Mouse (Mus musculus): ENCODE data around the gene Gsx2. TPM values are rescaled to one million over a fixed set of nuclear protein-coding genes. Genes with fewer than 3 reads are reported as not detected.
A peak's percentile ranks its signal among the peaks of the same experiment; 100 is the strongest.

Gene Gsx2
- polyA plus RNA-seq, 1 experiment from 2014 or later, result not detected

- H3K9ac ChIP-seq, result peak overlapping the region; percentile 50
- peaks cover 27% of the 10 kb centered on the region for H3K4me1 ChIP-seq
- peak overlapping the region; percentile 50 for H3K4me3 ChIP-seq
- ATAC-seq (ENCODE audit: low FRiP score, low read depth), result peak; percentile 85
- peaks cover 6% of the 10 kb centered on the region; the same call in 1 of the 2 replicates for H3K9me3 ChIP-seq
- no peaks in the 10 kb centered on the region for H3K36me3 ChIP-seq
- H3K4me2 ChIP-seq (replicated peaks), result peak overlapping the region; percentile 84
- peaks cover 65% of the 10 kb centered on the region for H3K27me3 ChIP-seq
- H3K27ac ChIP-seq, result no peak overlapping the region
- WGBS, result 1% methylated on average over 30 of the region's 30 CpGs
These were observed 8.2 kb upstream of the Gsx2 start for GRCm38 (mm10) chr5:75067125-75067756.

GRCm38 (mm10) chr5:75070132-75070531 lies 5.3 kb upstream of the Gsx2 start:
- Histone ChIP-seq H3K4me2 (replicated peaks) (peak overlapping the region; percentile 37), H3K9me3 (peaks cover 5% of the 10 kb centered on the region; the same call in 1 of the 2 replicates), H3K9ac (peak overlapping the region; percentile 43; the same call in 1 of the 2 replicates), H3K4me3 (peak overlapping the region; percentile 3), H3K36me3 (no peaks in the 10 kb centered on the region), H3K27ac (no peak overlapping the region), H3K27me3 (peaks cover 94% of the 10 kb centered on the region), H3K4me1 (peaks cover 28% of the 10 kb centered on the region)
- WGBS, result under 1% methylated on average over 13 of the region's 13 CpGs
- ATAC-seq (ENCODE audit: low FRiP score, low read depth), result no peak

- WGBS, result 2% methylated on average over 23 of the region's 23 CpGs
- H3K27ac ChIP-seq, result no peak overlapping the region
- peak overlapping the region; percentile 37 for H3K4me2 ChIP-seq (replicated peaks)
- no peaks in the 10 kb centered on the region for H3K9me3 ChIP-seq
- H3K27me3 ChIP-seq, result peaks cover 98% of the 10 kb centered on the region
- H3K4me3 ChIP-seq, result peak overlapping the region; percentile 3; the same call in 1 of the 2 replicates
- peaks cover 35% of the 10 kb centered on the region for H3K4me1 ChIP-seq
- peak overlapping the region; percentile 19; the same call in 1 of the 2 replicates for H3K9ac ChIP-seq
- no peaks in the 10 kb centered on the region for H3K36me3 ChIP-seq
- ATAC-seq (ENCODE audit: low FRiP score, low read depth), result no peak
These were observed 4.6 kb upstream of the Gsx2 start for GRCm38 (mm10) chr5:75070656-75071375.

GRCm38 (mm10) chr5:75071951-75072350 lies 3.5 kb upstream of the Gsx2 start:
- no peaks in the 10 kb centered on the region for H3K9me3 ChIP-seq
- H3K9ac ChIP-seq, result no peak overlapping the region
- no peak overlapping the region for H3K4me3 ChIP-seq
- no peak for ATAC-seq (ENCODE audit: low FRiP score, low read depth)
- no peaks in the 10 kb centered on the region for H3K36me3 ChIP-seq
- WGBS, result 1% methylated on average over 10 of the region's 10 CpGs
- no peak overlapping the region for H3K27ac ChIP-seq
- H3K4me1 ChIP-seq, result peaks cover 35% of the 10 kb centered on the region
- H3K4me2 ChIP-seq (replicated peaks), result no peak overlapping the region
- H3K27me3 ChIP-seq, result peaks cover 99% of the 10 kb centered on the region

- Histone ChIP-seq H3K4me1 (peaks cover 31% of the 10 kb centered on the region), H3K4me2 (replicated peaks) (no peak overlapping the region), H3K9me3 (no peaks in the 10 kb centered on the region), H3K27me3 (peaks cover 99% of the 10 kb centered on the region), H3K27ac (no peak overlapping the region), H3K4me3 (no peak overlapping the region), H3K36me3 (no peaks in the 10 kb centered on the region), H3K9ac (no peak overlapping the region)
- WGBS, result 2% methylated on average over 4 of the region's 4 CpGs
- ATAC-seq (ENCODE audit: low FRiP score, low read depth), result no peak
These were observed 2.9 kb upstream of the Gsx2 start for GRCm38 (mm10) chr5:75072532-75072931.

- 24% methylated on average over 1 of the region's 1 CpGs for WGBS
- H3K27me3 ChIP-seq, result peaks cover 99% of the 10 kb centered on the region
- no peaks in the 10 kb centered on the region for H3K36me3 ChIP-seq
- no peak overlapping the region for H3K9ac ChIP-seq
- H3K4me2 ChIP-seq (replicated peaks), result no peak overlapping the region
- H3K4me3 ChIP-seq, result no peak overlapping the region
- H3K9me3 ChIP-seq, result no peaks in the 10 kb centered on the region
- H3K4me1 ChIP-seq, result peaks cover 29% of the 10 kb centered on the region
- H3K27ac ChIP-seq, result no peak overlapping the region
- no peak for ATAC-seq (ENCODE audit: low FRiP score, low read depth)
These were observed 2.2 kb upstream of the Gsx2 start for GRCm38 (mm10) chr5:75073167-75073566.

GRCm38 (mm10) chr5:75073684-75074083 lies 1.7 kb upstream of the Gsx2 start:
- Histone ChIP-seq H3K9ac (no peak overlapping the region), H3K36me3 (no peaks in the 10 kb centered on the region), H3K4me2 (replicated peaks) (no peak overlapping the region), H3K4me3 (no peak overlapping the region), H3K27me3 (peaks cover 99% of the 10 kb centered on the region), H3K9me3 (no peaks in the 10 kb centered on the region), H3K4me1 (peaks cover 29% of the 10 kb centered on the region), H3K27ac (no peak overlapping the region)
- ATAC-seq (ENCODE audit: low FRiP score, low read depth), result no peak
- 14% methylated on average over 3 of the region's 3 CpGs for WGBS

GRCm38 (mm10) chr5:75074132-75074531 lies 1.3 kb upstream of the Gsx2 start:
- no peaks in the 10 kb centered on the region for H3K9me3 ChIP-seq
- H3K27ac ChIP-seq, result no peak overlapping the region
- H3K36me3 ChIP-seq, result no peaks in the 10 kb centered on the region
- ATAC-seq (ENCODE audit: low FRiP score, low read depth), result no peak
- peaks cover 99% of the 10 kb centered on the region for H3K27me3 ChIP-seq
- WGBS, result 6% methylated on average over 4 of the region's 4 CpGs
- H3K9ac ChIP-seq, result no peak overlapping the region
- peaks cover 29% of the 10 kb centered on the region for H3K4me1 ChIP-seq
- H3K4me2 ChIP-seq (replicated peaks), result no peak overlapping the region
- no peak overlapping the region for H3K4me3 ChIP-seq

- no peaks in the 10 kb centered on the region for H3K36me3 ChIP-seq
- peak overlapping the region; percentile 36 for H3K4me3 ChIP-seq
- H3K27me3 ChIP-seq, result peaks cover 99% of the 10 kb centered on the region
- H3K27ac ChIP-seq, result no peak overlapping the region
- H3K4me2 ChIP-seq (replicated peaks), result peak overlapping the region; percentile 62
- 7% methylated on average over 15 of the region's 15 CpGs for WGBS
- H3K4me1 ChIP-seq, result peaks cover 27% of the 10 kb centered on the region
- no peak for ATAC-seq (ENCODE audit: low FRiP score, low read depth)
- H3K9me3 ChIP-seq, result no peaks in the 10 kb centered on the region
- H3K9ac ChIP-seq, result no peak overlapping the region
These were observed 641 bp upstream of the Gsx2 start for GRCm38 (mm10) chr5:75074537-75075382.

- ATAC-seq (ENCODE audit: low FRiP score, low read depth), result no peak
- H3K9ac ChIP-seq, result peak overlapping the region; percentile 31; the same call in 1 of the 2 replicates
These were observed 1.1 kb downstream of the Gsx2 start for GRCm38 (mm10) chr5:75076326-75077050.

GRCm38 (mm10) chr5:75077051-75077380 lies 1.6 kb downstream of the Gsx2 start:
- no peak overlapping the region for H3K9ac ChIP-seq
- H3K9me3 ChIP-seq, result no peaks in the 10 kb centered on the region
- no peak for ATAC-seq (ENCODE audit: low FRiP score, low read depth)
- no peak overlapping the region for H3K4me3 ChIP-seq
- peaks cover 99% of the 10 kb centered on the region for H3K27me3 ChIP-seq
- H3K4me1 ChIP-seq, result peaks cover 13% of the 10 kb centered on the region
- no peaks in the 10 kb centered on the region for H3K36me3 ChIP-seq
- no peak overlapping the region for H3K4me2 ChIP-seq (replicated peaks)
- no peak overlapping the region for H3K27ac ChIP-seq
- WGBS, result under 1% methylated on average over 19 of the region's 19 CpGs

More at GRCm38 (mm10) chr5:75076326-75077050, 1.1 kb downstream of the Gsx2 start:
- Histone ChIP-seq H3K36me3 (no peaks in the 10 kb centered on the region), H3K4me1 (peaks cover 13% of the 10 kb centered on the region), H3K4me3 (peak overlapping the region; percentile 36), H3K27me3 (peaks cover 100% of the 10 kb centered on the region), H3K9me3 (no peaks in the 10 kb centered on the region), H3K27ac (no peak overlapping the region), H3K4me2 (replicated peaks) (peak overlapping the region; percentile 62)
- WGBS, result 1% methylated on average over 17 of the region's 17 CpGs

Measured in limb, embryonic 13.5 days (tissue).